Mouse (Mus musculus): Measurements from ENCODE around the gene Pacsin2. TPM values are rescaled to one million over a fixed set of nuclear protein-coding genes. Genes with fewer than 3 reads are reported as not detected.

Gene Pacsin2
- total and polyA plus RNA-seq, 2 experiments: 29.1 to 34.0 TPM

DNA sequence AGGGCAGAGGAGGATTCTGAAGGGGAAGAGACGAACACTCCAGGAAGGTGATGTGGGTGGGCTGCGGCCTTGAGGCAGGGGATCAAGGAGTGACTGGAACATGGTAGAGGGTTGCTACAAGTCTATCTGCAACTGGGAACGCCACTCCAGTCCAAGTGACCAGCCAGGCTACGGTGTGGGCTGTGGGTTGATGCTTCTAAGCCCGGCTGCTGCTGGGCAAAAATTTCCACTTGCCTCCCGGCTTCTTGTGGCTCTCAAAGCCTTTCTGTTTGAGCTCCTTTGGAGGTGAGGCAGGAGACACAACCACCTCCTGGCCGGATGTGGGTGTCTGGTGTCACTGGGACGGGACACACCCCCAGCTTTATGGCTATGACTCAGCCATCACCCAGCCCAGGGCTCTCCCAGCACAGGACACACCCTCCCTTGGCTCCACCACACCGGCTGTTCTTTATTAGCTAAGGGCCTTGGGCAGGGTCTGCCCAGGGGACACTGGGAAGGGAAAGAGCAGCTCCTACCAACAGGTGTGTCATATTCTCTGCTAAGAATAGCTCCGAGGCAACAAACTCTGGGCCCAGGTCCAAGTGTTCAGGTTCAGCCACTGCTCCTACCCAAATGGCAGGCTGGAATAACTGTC lies 9.5 kb upstream of the Pacsin2 start:
- no peaks in the 10 kb centered on the region for H3K36me3 ChIP-seq (ENCODE audit: control insufficient read depth, insufficient read depth, low read length)
- no peaks in the 10 kb centered on the region for H3K27me3 ChIP-seq (ENCODE audit: control insufficient read depth, insufficient read depth, low read length)
- peak; percentile 31 for DNase-seq (ENCODE audit: extremely low read depth, low read depth, low spot score)
- WGBS: 61% methylated on average over 10 of the region's 10 CpGs
- TF ChIP-seq CTCF (IDR thresholded peaks at IDR 0.05; ENCODE audit: low read depth, low read length) (no peak), POLR2A (IDR thresholded peaks at IDR 0.05; ENCODE audit: extremely low read depth, insufficient read depth, low read length) (no peak)
- H3K9ac ChIP-seq (ENCODE audit: low read depth, low read length): no peak overlapping the region
- no peaks in the 10 kb centered on the region for H3K4me1 ChIP-seq (ENCODE audit: control insufficient read depth, insufficient read depth, low read length)
- H3K79me2 ChIP-seq (ENCODE audit: control insufficient read depth, insufficient read depth, low read length): no peaks in the 10 kb centered on the region
- no peak overlapping the region for H3K4me3 ChIP-seq (ENCODE audit: insufficient read depth, low read depth, low read length)
- no peak overlapping the region for H3K27ac ChIP-seq (replicated peaks; ENCODE audit: insufficient read depth, low read depth, low read length)

- no peak overlapping the region for H3K9ac ChIP-seq (ENCODE audit: low read depth, low read length)
- WGBS: 68% methylated on average over 1 of the region's 1 CpGs
These were observed 8.8 kb upstream of the Pacsin2 start for GRCm38 (mm10) chr15:83473251-83473650.

GRCm38 (mm10) chr15:83471476-83471875 lies 7.1 kb upstream of the Pacsin2 start:
- no peak overlapping the region for H3K27ac ChIP-seq (replicated peaks; ENCODE audit: insufficient read depth, low read depth, low read length)

More at GRCm38 (mm10) chr15:83473251-83473650, 8.8 kb upstream of the Pacsin2 start:
- H3K27ac ChIP-seq (replicated peaks; ENCODE audit: insufficient read depth, low read depth, low read length): no peak overlapping the region
- H3K36me3 ChIP-seq (ENCODE audit: control insufficient read depth, insufficient read depth, low read length): no peaks in the 10 kb centered on the region
- no peaks in the 10 kb centered on the region for H3K79me2 ChIP-seq (ENCODE audit: control insufficient read depth, insufficient read depth, low read length)
- H3K4me1 ChIP-seq (ENCODE audit: control insufficient read depth, insufficient read depth, low read length): no peaks in the 10 kb centered on the region
- H3K4me3 ChIP-seq (ENCODE audit: insufficient read depth, low read depth, low read length): no peak overlapping the region
- TF ChIP-seq CTCF (IDR thresholded peaks at IDR 0.05; ENCODE audit: low read depth, low read length): no peak
- TF ChIP-seq POLR2A (IDR thresholded peaks at IDR 0.05; ENCODE audit: extremely low read depth, insufficient read depth, low read length): no peak
- DNase-seq (ENCODE audit: extremely low read depth, low read depth, low spot score): no peak
- no peaks in the 10 kb centered on the region for H3K27me3 ChIP-seq (ENCODE audit: control insufficient read depth, insufficient read depth, low read length)

GRCm38 (mm10) chr15:83470443-83470842 lies 6.0 kb upstream of the Pacsin2 start:
- Histone ChIP-seq H3K79me2 (ENCODE audit: control insufficient read depth, insufficient read depth, low read length) (no peaks in the 10 kb centered on the region), H3K4me1 (ENCODE audit: control insufficient read depth, insufficient read depth, low read length) (no peaks in the 10 kb centered on the region), H3K4me3 (ENCODE audit: insufficient read depth, low read depth, low read length) (no peak overlapping the region), H3K27me3 (ENCODE audit: control insufficient read depth, insufficient read depth, low read length) (no peaks in the 10 kb centered on the region), H3K9ac (ENCODE audit: low read depth, low read length) (no peak overlapping the region), H3K36me3 (ENCODE audit: control insufficient read depth, insufficient read depth, low read length) (no peaks in the 10 kb centered on the region), H3K27ac (replicated peaks; ENCODE audit: insufficient read depth, low read depth, low read length) (no peak overlapping the region)
- TF ChIP-seq CTCF (IDR thresholded peaks at IDR 0.05; ENCODE audit: low read depth, low read length) (no peak), POLR2A (IDR thresholded peaks at IDR 0.05; ENCODE audit: extremely low read depth, insufficient read depth, low read length) (no peak)
- no peak for DNase-seq (ENCODE audit: extremely low read depth, low read depth, low spot score)
- 88% methylated on average over 8 of the region's 8 CpGs for WGBS

More at GRCm38 (mm10) chr15:83471476-83471875, 7.1 kb upstream of the Pacsin2 start:
- Histone ChIP-seq H3K9ac (ENCODE audit: low read depth, low read length) (no peak overlapping the region), H3K4me1 (ENCODE audit: control insufficient read depth, insufficient read depth, low read length) (no peaks in the 10 kb centered on the region), H3K4me3 (ENCODE audit: insufficient read depth, low read depth, low read length) (no peak overlapping the region), H3K36me3 (ENCODE audit: control insufficient read depth, insufficient read depth, low read length) (no peaks in the 10 kb centered on the region), H3K27me3 (ENCODE audit: control insufficient read depth, insufficient read depth, low read length) (no peaks in the 10 kb centered on the region), H3K79me2 (ENCODE audit: control insufficient read depth, insufficient read depth, low read length) (no peaks in the 10 kb centered on the region)
- WGBS: 62% methylated on average over 7 of the region's 7 CpGs
- peak; percentile 30 for DNase-seq (ENCODE audit: extremely low read depth, low read depth, low spot score)
- TF ChIP-seq POLR2A (IDR thresholded peaks at IDR 0.05; ENCODE audit: extremely low read depth, insufficient read depth, low read length): no peak
- no peak for TF ChIP-seq CTCF (IDR thresholded peaks at IDR 0.05; ENCODE audit: low read depth, low read length)

DNA sequence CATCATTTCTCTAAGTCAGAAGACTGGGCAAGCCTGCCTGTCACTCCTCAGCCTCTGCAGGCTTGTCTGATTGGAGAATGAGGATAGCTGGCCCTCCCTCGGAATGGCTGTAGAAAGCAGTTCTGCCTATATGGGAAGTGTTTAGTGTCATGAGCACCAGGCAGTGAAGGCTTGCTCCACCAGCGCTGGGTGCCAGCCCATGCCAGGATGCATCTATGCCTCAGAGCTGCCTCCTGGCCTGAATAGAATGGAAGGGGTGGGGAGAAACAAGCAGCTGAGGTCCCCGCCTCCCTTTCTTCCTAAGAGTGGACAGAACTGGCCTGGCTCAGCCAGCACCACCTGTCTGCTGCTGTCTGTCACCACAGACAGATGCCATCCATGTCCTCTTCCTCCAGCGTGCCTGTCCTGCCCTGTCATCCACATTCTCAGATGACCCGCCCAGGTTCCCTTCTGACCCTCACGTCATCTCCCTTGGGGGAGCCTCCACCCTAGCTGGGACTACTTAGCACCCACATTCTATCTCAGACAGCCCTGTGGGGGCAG lies 4.9 kb upstream of the Pacsin2 start:
- Histone ChIP-seq H3K36me3 (ENCODE audit: control insufficient read depth, insufficient read depth, low read length) (no peaks in the 10 kb centered on the region), H3K4me1 (ENCODE audit: control insufficient read depth, insufficient read depth, low read length) (0 out of 2 replicates have a peak, but pooled peaks cover 2% of the 10 kb centered on the region), H3K79me2 (ENCODE audit: control insufficient read depth, insufficient read depth, low read length) (0 out of 2 replicates have a peak, but pooled peaks cover under 1% of the 10 kb centered on the region), H3K27me3 (ENCODE audit: control insufficient read depth, insufficient read depth, low read length) (no peaks in the 10 kb centered on the region), H3K27ac (replicated peaks; ENCODE audit: insufficient read depth, low read depth, low read length) (no peak overlapping the region), H3K9ac (ENCODE audit: low read depth, low read length) (no peak overlapping the region), H3K4me3 (ENCODE audit: insufficient read depth, low read depth, low read length) (no peak overlapping the region)
- TF ChIP-seq CTCF (IDR thresholded peaks at IDR 0.05; ENCODE audit: low read depth, low read length) (no peak), POLR2A (IDR thresholded peaks at IDR 0.05; ENCODE audit: extremely low read depth, insufficient read depth, low read length) (no peak)
- no peak for DNase-seq (ENCODE audit: extremely low read depth, low read depth, low spot score)
- 85% methylated on average over 6 of the region's 6 CpGs for WGBS
